Mouse (Mus musculus) forebrain, embryonic 13.5 days (tissue): Measurements from ENCODE around the gene Rad51b. TPM values are rescaled to one million over a fixed set of nuclear protein-coding genes. Genes with fewer than 3 reads are reported as not detected.

Experiments
- ATAC-seq: fragments of 200-750 bp; cut with Nextera tagmentation; 2 replicates; pipeline ENCODE4 v1.8.0; 2017
- H3K27ac ChIP-seq: fragments of 300-500 bp; sonication (generic); 2 replicates; pipeline ENCODE4 v1.5.1; 2015; ENCODE audit warnings: inconsistent platforms, mild to moderate bottlenecking, moderate library complexity
- H3K27me3 ChIP-seq: fragments of 300-500 bp; sonication (generic); 2 replicates; pipeline ENCODE4 v1.6.1; 2015; ENCODE audit warnings: mild to moderate bottlenecking, inconsistent platforms
- H3K36me3 ChIP-seq: fragments of 300-500 bp; sonication (generic); 2 replicates; pipeline ENCODE4 v1.6.1; 2015; ENCODE audit warnings: mild to moderate bottlenecking, inconsistent platforms; ENCODE audit not compliant: poor library complexity, severe bottlenecking
- H3K4me1 ChIP-seq: fragments of 300-500 bp; sonication (generic); 2 replicates; pipeline ENCODE4 v1.6.1; 2015; ENCODE audit warnings: inconsistent platforms
- H3K4me2 ChIP-seq: fragments of 300-500 bp; sonication (generic); 2 replicates; pipeline ENCODE4 v1.6.1; 2015; ENCODE audit warnings: inconsistent platforms, mild to moderate bottlenecking, moderate library complexity
- H3K4me3 ChIP-seq: fragments of 300-500 bp; sonication (generic); 2 replicates; pipeline ENCODE4 v1.5.1; 2015; ENCODE audit warnings: mild to moderate bottlenecking, inconsistent platforms
- H3K9ac ChIP-seq: fragments of 300-500 bp; sonication (generic); 2 replicates; pipeline ENCODE4 v1.6.1; 2015; ENCODE audit warnings: mild to moderate bottlenecking, inconsistent platforms
- H3K9me3 ChIP-seq: fragments of 300-500 bp; sonication (generic); replicated peaks from 2 replicates; pipeline ENCODE4 v1.6.1; 2016; ENCODE audit warnings: inconsistent platforms
- WGBS: fragments of 180-500 bp; shearing (Covaris S2); methylation state at CpG from one replicate; pipeline ENCODE4 v1.1.7; 2015; 5-methylcytosine and 5-hydroxymethylcytosine counted together
- polyA plus RNA-seq: library from polyadenylated mRNA; unstranded; fragments of >200 nt; fragmentation: Nextera tagmentation; extraction: Ambion mirVana; gene quantifications from 2 replicates; pipeline ENCODE4 v1.2.1, GENCODE M21; 2015

Rad51b gene
- polyA plus RNA-seq, 1 experiment from 2014 or later: 5.7 TPM

- H3K9ac ChIP-seq: no peak overlapping the region
Measured at GRCm38 (mm10) chr12:79338791-79339190, 41.7 kb downstream of the Rad51b start.

GRCm38 (mm10) chr12:79340513-79340912, 43.4 kb downstream of the Rad51b start:
- WGBS: 80% methylated on average over 6 of the region's 6 CpGs
- H3K9ac ChIP-seq: no peak overlapping the region
- no peaks in the 10 kb centered on the region for H3K36me3 ChIP-seq
- no peaks in the 10 kb centered on the region for H3K27me3 ChIP-seq
- no peak for ATAC-seq
- no peaks in the 10 kb centered on the region for H3K4me1 ChIP-seq
- H3K9me3 ChIP-seq: no peaks in the 10 kb centered on the region
- no peak overlapping the region for H3K4me3 ChIP-seq
- H3K27ac ChIP-seq: no peak overlapping the region
- H3K4me2 ChIP-seq: no peak overlapping the region

More at GRCm38 (mm10) chr12:79338791-79339190, 41.7 kb downstream of the Rad51b start:
- Histone ChIP-seq H3K36me3 (peaks cover 11% of the 10 kb centered on the region), H3K4me1 (no peaks in the 10 kb centered on the region), H3K27ac (no peak overlapping the region), H3K9me3 (peaks cover 11% of the 10 kb centered on the region; the same call in 1 of the 2 replicates), H3K4me3 (no peak overlapping the region), H3K4me2 (no peak overlapping the region), H3K27me3 (no peaks in the 10 kb centered on the region)
- WGBS: 89% methylated on average over 8 of the region's 8 CpGs
- ATAC-seq: no peak

GRCm38 (mm10) chr12:79341291-79341845, 44.3 kb downstream of the Rad51b start:
- no peak overlapping the region for H3K4me3 ChIP-seq
- no peak for ATAC-seq
- no peaks in the 10 kb centered on the region for H3K4me1 ChIP-seq
- no peaks in the 10 kb centered on the region for H3K9me3 ChIP-seq
- WGBS: 50% methylated on average over 6 of the region's 6 CpGs
- no peak overlapping the region for H3K9ac ChIP-seq
- H3K27me3 ChIP-seq: no peaks in the 10 kb centered on the region
- no peak overlapping the region for H3K27ac ChIP-seq
- no peaks in the 10 kb centered on the region for H3K36me3 ChIP-seq
- H3K4me2 ChIP-seq: no peak overlapping the region

- WGBS: 63% methylated on average over 5 of the region's 5 CpGs
- Histone ChIP-seq H3K4me2 (no peak overlapping the region), H3K36me3 (no peaks in the 10 kb centered on the region), H3K4me3 (no peak overlapping the region), H3K9ac (no peak overlapping the region), H3K4me1 (peaks cover 5% of the 10 kb centered on the region; the same call in 1 of the 2 replicates), H3K27me3 (no peaks in the 10 kb centered on the region), H3K9me3 (no peaks in the 10 kb centered on the region), H3K27ac (no peak overlapping the region)
- no peak for ATAC-seq
Measured at GRCm38 (mm10) chr12:79346198-79346733, 49.2 kb downstream of the Rad51b start.

- peak; percentile 78 for ATAC-seq
- Histone ChIP-seq H3K9ac (no peak overlapping the region), H3K36me3 (no peaks in the 10 kb centered on the region), H3K9me3 (no peaks in the 10 kb centered on the region), H3K4me2 (no peak overlapping the region), H3K4me1 (peaks cover 5% of the 10 kb centered on the region), H3K27me3 (no peaks in the 10 kb centered on the region), H3K4me3 (no peak overlapping the region), H3K27ac (no peak overlapping the region)
- WGBS: 7% methylated on average over 6 of the region's 6 CpGs
Measured at GRCm38 (mm10) chr12:79347643-79348042, 50.6 kb downstream of the Rad51b start.

GRCm38 (mm10) chr12:79351461-79351860, 54.4 kb downstream of the Rad51b start:
- no peak for ATAC-seq
- WGBS: 91% methylated on average over 7 of the region's 7 CpGs
- Histone ChIP-seq H3K4me3 (no peak overlapping the region), H3K27me3 (no peaks in the 10 kb centered on the region), H3K9me3 (no peaks in the 10 kb centered on the region), H3K4me1 (peaks cover 11% of the 10 kb centered on the region), H3K4me2 (no peak overlapping the region), H3K36me3 (no peaks in the 10 kb centered on the region), H3K9ac (no peak overlapping the region), H3K27ac (no peak overlapping the region)

GRCm38 (mm10) chr12:79352086-79352741, 55.1 kb downstream of the Rad51b start:
- 87% methylated on average over 3 of the region's 3 CpGs for WGBS
- Histone ChIP-seq H3K36me3 (no peaks in the 10 kb centered on the region), H3K4me3 (no peak overlapping the region), H3K4me1 (peaks cover 11% of the 10 kb centered on the region), H3K9me3 (no peaks in the 10 kb centered on the region), H3K27me3 (no peaks in the 10 kb centered on the region), H3K4me2 (no peak overlapping the region), H3K27ac (no peak overlapping the region), H3K9ac (no peak overlapping the region)
- ATAC-seq: no peak

GRCm38 (mm10) chr12:79352742-79353114, 55.6 kb downstream of the Rad51b start:
- no peak for ATAC-seq
- H3K4me2 ChIP-seq: no peak overlapping the region
- WGBS: 18% methylated on average over 3 of the region's 3 CpGs
- no peak overlapping the region for H3K27ac ChIP-seq
- H3K36me3 ChIP-seq: no peaks in the 10 kb centered on the region
- no peak overlapping the region for H3K4me3 ChIP-seq
- H3K4me1 ChIP-seq: peaks cover 7% of the 10 kb centered on the region
- no peaks in the 10 kb centered on the region for H3K27me3 ChIP-seq
- no peak overlapping the region for H3K9ac ChIP-seq
- H3K9me3 ChIP-seq: no peaks in the 10 kb centered on the region

GRCm38 (mm10) chr12:79353356-79353755, 56.3 kb downstream of the Rad51b start:
- H3K36me3 ChIP-seq: no peaks in the 10 kb centered on the region
- H3K27me3 ChIP-seq: no peaks in the 10 kb centered on the region
- no peak overlapping the region for H3K4me2 ChIP-seq
- no peak overlapping the region for H3K9ac ChIP-seq
- H3K9me3 ChIP-seq: no peaks in the 10 kb centered on the region
- H3K4me1 ChIP-seq: peaks cover 6% of the 10 kb centered on the region; the same call in 1 of the 2 replicates
- no peak overlapping the region for H3K27ac ChIP-seq
- no peak overlapping the region for H3K4me3 ChIP-seq
- 73% methylated on average over 5 of the region's 5 CpGs for WGBS
- no peak for ATAC-seq

- Histone ChIP-seq H3K4me3 (no peak overlapping the region), H3K27me3 (no peaks in the 10 kb centered on the region), H3K9me3 (no peaks in the 10 kb centered on the region), H3K27ac (no peak overlapping the region), H3K36me3 (no peaks in the 10 kb centered on the region), H3K4me1 (peaks cover 6% of the 10 kb centered on the region; the same call in 1 of the 2 replicates), H3K9ac (no peak overlapping the region), H3K4me2 (no peak overlapping the region)
- no peak for ATAC-seq
- 77% methylated on average over 7 of the region's 7 CpGs for WGBS
Measured at GRCm38 (mm10) chr12:79354621-79355020, 57.5 kb downstream of the Rad51b start.

- H3K4me1 ChIP-seq: peaks cover 6% of the 10 kb centered on the region; the same call in 1 of the 2 replicates
- WGBS: 89% methylated on average over 4 of the region's 4 CpGs
- H3K9ac ChIP-seq: no peak overlapping the region
- no peaks in the 10 kb centered on the region for H3K27me3 ChIP-seq
- H3K36me3 ChIP-seq: no peaks in the 10 kb centered on the region
- H3K27ac ChIP-seq: no peak overlapping the region
- no peak for ATAC-seq
- H3K9me3 ChIP-seq: no peaks in the 10 kb centered on the region
- H3K4me2 ChIP-seq: no peak overlapping the region
- H3K4me3 ChIP-seq: no peak overlapping the region
Measured at GRCm38 (mm10) chr12:79356138-79356537, 59.1 kb downstream of the Rad51b start.

- Histone ChIP-seq H3K4me3 (no peak overlapping the region), H3K4me1 (peaks cover 6% of the 10 kb centered on the region; the same call in 1 of the 2 replicates), H3K4me2 (no peak overlapping the region), H3K27ac (no peak overlapping the region), H3K9ac (no peak overlapping the region), H3K36me3 (no peaks in the 10 kb centered on the region), H3K9me3 (no peaks in the 10 kb centered on the region), H3K27me3 (no peaks in the 10 kb centered on the region)
- no peak for ATAC-seq
- 83% methylated on average over 5 of the region's 5 CpGs for WGBS
Measured at GRCm38 (mm10) chr12:79357631-79358030, 60.5 kb downstream of the Rad51b start.
